8 mouse cellular contexts compared by ENCODE assay signal in genomic region chr9:113932100-113932470, GRCm38 (mm10). TPM values are rescaled to one million over a fixed set of nuclear protein-coding genes. Genes with fewer than 3 reads are reported as not detected.
A peak's percentile ranks its signal among the peaks of the same experiment; 100 is the strongest.
DNase-seq lines count a peak whose midpoint lies in the region; ATAC-seq and TF ChIP-seq lines count a peak whose summit lies in the region.

No protein-coding gene starts in this region.

- peak overlapping the region; percentile 80 for H3K4me2 ChIP-seq in embryonic facial prominence, embryonic 11.5 days (ENCODE audit: low read depth, low read length)
- H3K4me2 ChIP-seq in heart, embryonic 16.5 days (ENCODE audit: low read depth, low read length): peak overlapping the region; percentile 64
- H3K4me2 ChIP-seq in limb, embryonic 15.5 days: peak overlapping the region; percentile 64
- H3K4me2 ChIP-seq in midbrain, postnatal 0 days (ENCODE audit: low read depth, low read length, poor library complexity, severe bottlenecking): peak overlapping the region; percentile 97

- peaks cover 12% of the 10 kb centered on the region for H3K4me1 ChIP-seq in testis, adult 2 months (ENCODE audit: control insufficient read depth, insufficient read depth, low read length)
- no peaks in the 10 kb centered on the region for H3K4me1 ChIP-seq in embryonic facial prominence, embryonic 11.5 days (ENCODE audit: control insufficient read depth, insufficient read depth, low read length)
- H3K4me1 ChIP-seq in heart, embryonic 16.5 days (ENCODE audit: control insufficient read depth, insufficient read depth, low read length): peaks cover 23% of the 10 kb centered on the region
- peaks cover 14% of the 10 kb centered on the region for H3K4me1 ChIP-seq in limb, embryonic 15.5 days
- H3K4me1 ChIP-seq in midbrain, postnatal 0 days (ENCODE audit: insufficient read depth, low read length): peaks cover 14% of the 10 kb centered on the region

- H3K27ac ChIP-seq in testis, adult 2 months (ENCODE audit: control insufficient read depth, insufficient read depth, low read depth, low read length): peak overlapping the region; percentile 77
- H3K27ac ChIP-seq in embryonic facial prominence, embryonic 11.5 days (replicated peaks; ENCODE audit: low read depth, low read length): peak overlapping the region; percentile 80; the same call in 1 of the 2 replicates
- H3K27ac ChIP-seq in heart, embryonic 16.5 days (ENCODE audit: low read length): peak overlapping the region; percentile 84
- peak overlapping the region; percentile 89 for H3K27ac ChIP-seq in limb, embryonic 15.5 days
- H3K27ac ChIP-seq in midbrain, postnatal 0 days (ENCODE audit: low read depth, low read length): peak overlapping the region; percentile 82; the same call in 1 of the 2 replicates

- H3K36me3 ChIP-seq in testis, adult 2 months (ENCODE audit: control insufficient read depth, insufficient read depth, low read length): no peaks in the 10 kb centered on the region
- no peaks in the 10 kb centered on the region for H3K36me3 ChIP-seq in embryonic facial prominence, embryonic 11.5 days (replicated peaks; ENCODE audit: control insufficient read depth, insufficient read depth, low read depth, low read length)
- no peaks in the 10 kb centered on the region for H3K36me3 ChIP-seq in heart, embryonic 16.5 days (ENCODE audit: control insufficient read depth, insufficient read depth)
- no peaks in the 10 kb centered on the region for H3K36me3 ChIP-seq in limb, embryonic 15.5 days
- H3K36me3 ChIP-seq in midbrain, postnatal 0 days (ENCODE audit: insufficient read depth, low read length): no peaks in the 10 kb centered on the region

- DNase-seq in testis, postnatal 14 days (ENCODE audit: low spot score): no peak
- peak; percentile 28 for DNase-seq in embryonic facial prominence, embryonic 11.5 days (ENCODE audit: low spot score)
- DNase-seq in midbrain, postnatal 0 days (ENCODE audit: low spot score): no peak
- DNase-seq in frontal cortex, postnatal 14 days (ENCODE audit: low spot score in 2 of 2): no peak
- DNase-seq in layer of hippocampus, postnatal 36 days: no peak

- WGBS in embryonic facial prominence, embryonic 11.5 days: 2% methylated on average over 8 of the region's 8 CpGs
- under 1% methylated on average over 8 of the region's 8 CpGs for WGBS in heart, embryonic 16.5 days
- WGBS in limb, embryonic 15.5 days: 3% methylated on average over 8 of the region's 8 CpGs
- WGBS in midbrain, postnatal 0 days: 1% methylated on average over 8 of the region's 8 CpGs

- no peak for TF ChIP-seq POLR2A in testis, adult 2 months (IDR thresholded peaks at IDR 0.05; ENCODE audit: control insufficient read depth, low read depth, low read length)

- H3K9ac ChIP-seq in embryonic facial prominence, embryonic 11.5 days (replicated peaks; ENCODE audit: low read length): peak overlapping the region; percentile 92
- peak overlapping the region; percentile 98 for H3K9ac ChIP-seq in heart, embryonic 16.5 days (ENCODE audit: low read length)
- H3K9ac ChIP-seq in limb, embryonic 15.5 days: peak overlapping the region; percentile 94
- H3K9ac ChIP-seq in midbrain, postnatal 0 days (replicated peaks; ENCODE audit: low read length, poor library complexity, severe bottlenecking): peak overlapping the region; percentile 90

- no peaks in the 10 kb centered on the region for H3K27me3 ChIP-seq in testis, adult 2 months (ENCODE audit: control insufficient read depth, insufficient read depth, low read length)
- H3K27me3 ChIP-seq in embryonic facial prominence, embryonic 11.5 days (ENCODE audit: control insufficient read depth, insufficient read depth, low read length): no peaks in the 10 kb centered on the region
- H3K27me3 ChIP-seq in heart, embryonic 16.5 days (ENCODE audit: control insufficient read depth, insufficient read depth, low read length): no peaks in the 10 kb centered on the region
- H3K27me3 ChIP-seq in limb, embryonic 15.5 days: no peaks in the 10 kb centered on the region
- H3K27me3 ChIP-seq in midbrain, postnatal 0 days (ENCODE audit: insufficient read depth, low read length): no peaks in the 10 kb centered on the region

- no peak for TF ChIP-seq CTCF in testis, adult 2 months (IDR thresholded peaks at IDR 0.05; ENCODE audit: control insufficient read depth, insufficient read depth, insufficient replicate concordance, low read depth, low read length)
- TF ChIP-seq CTCF in midbrain, postnatal 0 days (IDR thresholded peaks at IDR 0.05): no peak

- no peak for ATAC-seq in embryonic facial prominence, embryonic 11.5 days (replicated peaks; ENCODE audit: insufficient number of reproducible peaks, low FRiP score, low TSS enrichment, low read depth)
- no peak for ATAC-seq in heart, embryonic 16.5 days (replicated peaks; ENCODE audit: extremely low read depth, insufficient read depth, low FRiP score)
- no peak for ATAC-seq in limb, embryonic 15.5 days (ENCODE audit: insufficient number of reproducible peaks, low FRiP score, low TSS enrichment, low read depth)
- no peak for ATAC-seq in midbrain, postnatal 0 days (ENCODE audit: low FRiP score)

- H3K4me3 ChIP-seq in testis, adult 2 months (ENCODE audit: control insufficient read depth, low read depth, low read length): peak overlapping the region; percentile 96
- peak overlapping the region; percentile 96 for H3K4me3 ChIP-seq in embryonic facial prominence, embryonic 11.5 days (ENCODE audit: low read depth, low read length)
- peak overlapping the region; percentile 98 for H3K4me3 ChIP-seq in heart, embryonic 16.5 days (ENCODE audit: low read length)
- peak overlapping the region; percentile 99 for H3K4me3 ChIP-seq in limb, embryonic 15.5 days
- peak overlapping the region; percentile 98 for H3K4me3 ChIP-seq in midbrain, postnatal 0 days (ENCODE audit: low read depth, low read length)

- no peaks in the 10 kb centered on the region for H3K9me3 ChIP-seq in embryonic facial prominence, embryonic 11.5 days (replicated peaks; ENCODE audit: control insufficient read depth, low read length)
- no peaks in the 10 kb centered on the region for H3K9me3 ChIP-seq in heart, embryonic 16.5 days (replicated peaks; ENCODE audit: control insufficient read depth, low read length)
- no peaks in the 10 kb centered on the region for H3K9me3 ChIP-seq in limb, embryonic 15.5 days
- no peaks in the 10 kb centered on the region for H3K9me3 ChIP-seq in midbrain, postnatal 0 days (ENCODE audit: low read length)

RNA-seq across cellular contexts. Expression of gene Ubp1, which starts 1.4 kb away (rescaled TPM):
- 58.2 and 59.0 TPM in 2 replicates for polyA plus RNA-seq in testis, adult 2 months (2012; rRNA removed)
- 40.6 and 43.2 TPM in 2 replicates for polyA plus RNA-seq in embryonic facial prominence, embryonic 11.5 days (2014; fragmentation: Nextera tagmentation; extraction: Ambion mirVana)
- polyA plus RNA-seq in heart, embryonic 16.5 days (2015; fragmentation: Nextera tagmentation; extraction: Ambion mirVana): 20.4 and 21.7 TPM in 2 replicates
- polyA plus RNA-seq in limb, embryonic 15.5 days (2015; fragmentation: Nextera tagmentation; extraction: Ambion mirVana): 29.7 and 30.2 TPM in 2 replicates
- total RNA-seq in midbrain, postnatal 0 days (2014; rRNA removed): 68.4 and 80.5 TPM in 2 replicates
- polyA plus RNA-seq in midbrain, postnatal 0 days (2015; fragmentation: Nextera tagmentation; extraction: Ambion mirVana): 17.2 and 19.2 TPM in 2 replicates
- total RNA-seq in layer of hippocampus, postnatal 36 days (2021): 10 to 100 TPM; 76.1 to 85.1 TPM
